Mouse (Mus musculus) gastrocnemius, postnatal 4 days (tissue): ENCODE measurements at regions not wholly inside any gene's neighbourhood (a gene's known extent, or its start where the extent isn't known, plus 50 kb on each side); places are given as distances from the start of the nearest gene placed in this dataset.
A peak's percentile ranks its signal among the peaks of the same experiment; 100 is the strongest.

Experiments used
- DNase-seq, 2 experiments: peaks; one replicate each; pipeline ENCODE4 v3.0.0; 2021 to 2022; ENCODE audit warnings: low spot score in 2 of 2, mixed read lengths in 2 of 2

DNA sequence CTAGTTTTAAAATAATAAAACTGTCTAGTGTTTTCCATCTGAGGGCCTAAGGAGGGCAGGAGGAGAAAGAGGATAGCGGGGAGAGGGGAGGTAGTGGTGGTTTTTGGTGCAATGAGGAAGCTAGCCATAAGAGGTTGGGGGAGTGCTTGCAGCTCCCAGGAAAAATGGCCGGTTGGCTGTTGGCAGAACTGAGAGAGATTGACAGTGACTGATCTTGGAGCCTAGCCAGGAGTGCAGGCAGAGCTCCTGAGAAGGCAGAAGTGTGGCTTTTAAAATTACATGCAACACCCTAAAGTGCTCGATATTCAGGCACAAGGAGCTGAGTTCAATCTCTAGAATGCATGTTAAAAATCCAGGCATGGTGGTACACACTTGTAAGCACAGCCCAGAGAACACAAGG is 938.3 kb upstream of the 2610301B20Rik start:
- DNase-seq = no peak

- no peak for DNase-seq
Measured at GRCm38 (mm10) chr4:9951441-9951840, 922.9 kb upstream of the 2610301B20Rik start.

- DNase-seq = no peak
Measured at GRCm38 (mm10) chr4:9974631-9975030, 899.7 kb upstream of the 2610301B20Rik start.

- no peak for DNase-seq
Measured at GRCm38 (mm10) chr4:9981354-9982040, 892.8 kb upstream of the 2610301B20Rik start.

- no peak for DNase-seq
Measured at GRCm38 (mm10) chr4:9982786-9983525, 891.3 kb upstream of the 2610301B20Rik start.

DNA sequence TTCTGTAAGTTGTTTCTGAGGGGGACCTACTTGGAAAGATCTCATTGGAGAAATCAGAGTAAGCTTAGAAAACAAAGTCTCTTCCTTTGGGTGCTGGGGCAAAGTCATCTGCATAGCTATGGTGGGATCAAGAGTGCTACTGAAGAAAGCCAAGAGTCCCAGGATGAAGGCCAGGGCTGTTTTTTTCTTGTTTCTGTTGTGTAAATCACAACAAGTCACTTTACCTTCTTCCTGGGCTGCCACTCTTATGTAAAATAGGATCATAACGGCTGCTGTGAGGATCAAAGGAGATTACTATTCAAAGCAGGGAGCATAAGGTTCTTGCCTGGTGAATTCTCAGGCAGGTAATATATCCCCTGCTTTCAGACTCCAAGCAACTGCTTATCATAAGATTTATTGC is 880.4 kb upstream of the 2610301B20Rik start:
- no peak for DNase-seq

DNA sequence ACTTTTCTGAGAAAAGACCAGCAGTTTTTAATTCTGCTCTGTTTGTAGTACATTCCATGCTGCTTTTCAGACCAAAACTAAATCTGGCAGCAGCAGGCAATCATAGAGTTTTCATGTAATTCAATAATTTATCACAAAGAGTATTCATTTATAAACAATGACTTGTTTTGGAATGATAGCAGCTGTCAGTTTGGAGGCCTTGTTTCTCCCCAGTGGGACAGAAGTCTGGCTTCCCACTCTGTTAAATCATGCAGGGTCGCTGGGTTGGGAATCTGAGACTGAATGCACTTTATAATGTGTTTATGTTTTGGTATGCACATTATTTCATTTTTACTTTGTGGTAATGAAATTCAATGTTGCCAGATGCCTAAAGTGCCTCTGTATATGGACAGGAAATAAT is 879.8 kb upstream of the 2610301B20Rik start:
- DNase-seq = no peak

DNA sequence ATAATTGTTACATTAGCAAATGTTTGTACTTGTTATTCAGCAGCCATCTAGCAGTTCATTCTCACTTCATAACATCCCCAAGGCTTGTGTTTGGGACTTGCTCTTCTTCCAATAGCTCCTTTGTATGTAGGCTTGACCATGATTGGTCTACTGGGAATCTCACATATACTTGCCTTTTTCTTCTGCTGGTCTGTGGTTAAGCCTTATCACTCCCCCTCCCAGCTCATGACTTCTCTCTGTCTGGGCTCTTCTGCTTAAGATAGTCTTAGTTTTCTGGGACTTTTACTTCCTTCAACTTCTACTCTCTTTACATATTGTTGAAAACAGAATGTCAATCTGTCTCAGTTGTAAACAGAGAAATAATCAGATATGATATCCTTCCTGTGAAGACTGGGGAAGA is 844.0 kb upstream of the 2610301B20Rik start:
- DNase-seq = no peak

DNA sequence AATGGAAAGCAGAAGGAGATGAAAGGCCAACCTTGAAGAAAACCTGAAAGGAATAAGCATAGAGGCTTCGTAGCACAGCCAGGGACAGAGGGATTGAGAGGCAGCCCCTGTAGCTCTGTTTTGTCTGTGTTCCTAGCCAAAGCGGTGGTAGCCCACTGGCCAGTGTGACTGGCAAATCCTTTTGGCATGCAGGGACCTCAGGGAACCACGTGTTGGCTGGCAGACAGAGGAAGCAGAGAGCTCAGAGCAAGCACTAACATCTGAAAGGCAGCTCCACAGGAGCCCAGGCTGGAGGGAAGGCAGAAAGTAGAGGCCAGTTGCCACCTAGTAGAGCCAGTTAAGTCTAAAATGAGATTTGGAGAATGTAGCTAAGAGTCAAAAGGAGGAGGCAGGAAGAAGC is 842.5 kb upstream of the 2610301B20Rik start:
- no peak for DNase-seq

DNA sequence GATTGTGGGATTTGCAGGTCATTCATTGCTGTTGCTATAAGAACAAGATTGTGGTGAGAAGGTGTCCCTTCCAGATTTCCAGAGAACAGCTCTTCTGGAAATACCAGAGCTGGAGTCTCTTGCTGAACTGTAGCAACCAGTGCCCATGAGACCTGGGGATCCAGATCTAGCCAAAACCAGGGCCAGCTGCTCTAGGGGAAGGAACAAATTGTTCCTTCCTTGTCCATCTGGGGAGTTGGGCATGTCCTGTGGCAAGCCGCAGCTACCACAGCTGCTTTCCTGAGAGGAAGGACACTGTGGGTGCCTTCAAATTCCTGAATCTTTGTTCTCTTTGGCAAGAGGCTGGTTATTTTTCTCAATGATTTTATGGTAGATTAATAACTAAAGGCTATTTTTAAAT is 839.0 kb upstream of the 2610301B20Rik start:
- no peak for DNase-seq

- DNase-seq = no peak
Measured at GRCm38 (mm10) chr4:10041301-10042093, 832.8 kb upstream of the 2610301B20Rik start.

DNA sequence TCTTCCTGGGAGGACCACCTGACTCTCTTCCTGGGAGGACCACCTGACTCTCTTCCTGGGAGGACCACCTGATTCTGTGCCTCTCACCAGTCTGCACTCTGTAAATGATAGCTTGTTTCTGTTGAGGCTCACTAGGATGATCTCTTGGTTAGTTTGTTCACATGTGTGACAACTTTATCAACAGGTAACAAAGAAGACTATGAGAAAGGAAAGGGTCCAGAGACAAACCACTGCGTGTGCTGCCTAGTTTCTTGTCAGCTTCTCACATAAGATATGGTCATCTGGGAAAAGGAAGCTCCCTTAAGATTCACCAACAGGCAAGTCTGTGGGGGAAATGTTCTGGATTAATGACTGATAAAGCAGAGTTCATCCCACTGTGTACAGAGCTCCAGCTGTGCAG is 825.5 kb upstream of the 2610301B20Rik start:
- DNase-seq = no peak

GRCm38 (mm10) chr4:10049411-10049810 is 824.9 kb upstream of the 2610301B20Rik start:
- no peak for DNase-seq

DNA sequence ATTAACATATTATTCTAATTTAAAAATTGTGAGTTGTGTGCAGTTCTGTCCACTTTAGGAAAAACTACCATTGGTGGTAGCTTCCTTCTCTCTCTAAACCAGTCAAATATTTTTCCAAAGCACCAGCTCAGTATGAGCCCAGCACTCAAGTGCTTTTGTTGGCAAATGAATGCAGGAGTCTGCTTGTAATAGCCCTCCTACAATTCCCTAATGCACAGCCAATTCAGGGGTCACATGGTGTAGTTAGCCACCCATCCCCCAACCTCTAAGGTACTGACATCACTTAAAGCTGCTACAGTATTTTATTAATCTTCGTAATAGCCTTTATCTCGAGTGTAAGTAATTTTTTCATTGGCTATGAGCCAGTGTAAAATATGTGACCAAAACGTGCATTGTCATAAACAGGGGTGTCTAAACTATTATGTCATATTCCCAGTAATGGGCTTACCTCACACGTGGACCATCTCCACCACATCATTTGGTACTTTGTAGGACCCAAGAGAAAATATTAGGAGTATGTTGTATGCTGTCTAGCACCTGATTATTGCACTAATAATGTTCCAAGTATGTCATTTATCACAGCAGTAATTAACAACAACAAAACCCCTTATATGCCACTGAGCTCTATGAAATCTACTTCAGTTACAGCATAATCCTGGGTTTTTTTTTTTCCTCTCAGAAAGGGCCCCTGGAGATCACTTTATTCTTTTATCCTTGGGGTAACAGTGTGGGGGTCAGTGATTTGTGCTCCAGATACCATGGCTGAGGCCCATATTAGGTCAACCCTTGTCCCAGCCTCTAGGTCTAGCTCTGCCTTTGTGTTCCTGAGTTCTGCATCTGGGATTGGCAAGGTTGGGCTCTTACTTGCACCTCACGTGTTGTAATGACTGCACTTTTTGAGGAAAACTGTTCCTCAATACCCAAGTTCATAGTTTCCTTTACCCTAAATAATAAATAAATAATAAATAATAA is 822.7 kb upstream of the 2610301B20Rik start:
- DNase-seq = no peak

DNA sequence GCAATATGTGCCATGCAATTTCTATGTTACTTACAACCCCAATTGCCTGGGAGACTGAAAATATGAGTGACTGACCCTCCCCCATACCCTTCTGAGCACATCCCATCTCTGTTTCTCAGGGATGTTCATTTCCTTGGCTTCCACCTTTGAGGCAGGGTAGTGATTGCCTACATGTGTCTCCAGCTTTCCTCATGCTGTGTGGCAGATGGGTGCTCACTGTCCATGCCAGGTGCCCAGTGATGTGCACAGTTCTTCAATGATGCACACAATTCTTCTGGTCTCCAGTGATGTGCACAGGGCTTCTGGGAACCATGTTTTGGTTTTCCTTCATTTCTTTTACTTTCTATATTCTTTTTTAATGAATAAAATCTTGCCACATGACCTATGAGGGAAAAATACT is 821.4 kb upstream of the 2610301B20Rik start:
- DNase-seq = no peak

DNA sequence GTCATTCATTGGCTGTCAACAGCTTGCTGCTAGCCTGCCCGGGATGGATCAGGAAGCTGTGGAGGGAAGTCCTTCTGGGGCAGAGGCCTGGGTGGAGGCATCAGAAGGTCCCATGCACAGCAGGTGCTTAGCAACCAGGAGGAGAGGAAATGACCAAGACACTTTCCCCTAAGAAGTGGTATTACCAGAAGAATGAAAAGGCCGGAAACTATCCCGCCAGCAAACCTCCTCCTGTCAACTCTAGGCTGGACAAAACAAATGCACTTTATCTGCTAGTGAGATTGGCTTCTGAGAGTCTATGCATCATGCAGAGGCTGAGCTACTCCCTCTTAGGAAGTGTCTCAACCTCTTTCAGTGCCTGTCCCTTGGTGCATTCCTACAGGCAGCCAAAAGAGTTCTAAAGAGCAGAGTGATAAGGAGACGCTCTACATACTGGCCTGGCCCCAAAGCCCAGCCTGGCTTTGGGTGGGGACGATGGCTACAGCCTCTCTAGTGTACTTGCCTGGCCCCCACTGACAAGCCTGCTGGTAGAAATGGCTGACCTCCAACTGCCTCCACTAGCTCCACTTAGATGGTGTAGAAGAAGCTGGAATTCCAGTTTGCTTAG is 801.7 kb upstream of the 2610301B20Rik start:
- DNase-seq = no peak

- no peak for DNase-seq
Measured at GRCm38 (mm10) chr4:10079565-10080169, 794.6 kb upstream of the 2610301B20Rik start.

DNA sequence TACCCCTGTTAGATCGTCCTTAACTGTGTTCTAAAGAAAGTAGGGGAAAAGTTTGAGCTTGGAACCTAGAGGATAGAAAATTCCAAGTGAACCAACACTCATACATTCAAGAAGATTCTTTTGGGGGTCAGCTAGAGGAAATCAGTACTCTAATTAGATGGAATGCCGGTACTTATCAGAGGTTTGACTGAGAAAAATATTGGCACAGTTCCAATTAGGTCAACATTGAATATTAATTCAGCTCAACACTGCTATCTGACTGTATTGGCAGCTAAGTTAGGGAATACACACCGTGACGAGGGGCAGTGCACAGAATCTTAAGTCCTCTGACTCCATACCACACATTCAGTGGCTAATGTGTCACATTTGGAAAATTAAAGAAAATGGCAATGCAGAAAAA is 759.5 kb upstream of the 2610301B20Rik start:
- DNase-seq = no peak

- no peak for DNase-seq
Measured at GRCm38 (mm10) chr4:10117964-10118363, 756.3 kb upstream of the 2610301B20Rik start.

DNA sequence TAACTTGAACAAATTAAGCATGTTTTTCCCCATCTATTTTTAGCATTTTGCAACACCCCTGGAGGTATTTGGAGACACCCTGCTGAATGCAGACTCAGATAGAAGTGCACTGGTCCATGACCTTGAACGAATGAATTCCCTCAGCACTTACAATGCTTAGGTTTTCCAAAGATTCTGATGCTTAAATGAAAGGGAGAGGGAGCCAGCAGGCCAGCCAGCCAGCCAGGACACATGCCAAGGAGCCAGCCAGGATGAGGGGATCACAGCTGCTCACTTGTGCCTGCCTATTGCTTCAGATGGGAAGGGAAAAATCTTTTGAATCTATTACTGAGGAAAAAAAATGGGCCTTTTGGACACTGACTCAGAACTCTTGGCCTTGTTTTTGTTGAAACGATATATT is 750.0 kb upstream of the 2610301B20Rik start:
- peak; percentile 34 to 62 for DNase-seq
